Mouse (Mus musculus) cerebellum, adult 2 months (tissue): ENCODE data around the gene 4933428G20Rik. TPM values are rescaled to one million over a fixed set of nuclear protein-coding genes. Genes with fewer than 3 reads are reported as not detected.

ENCODE experiments used
- DNase-seq, 2 experiments: peaks; one replicate each; pipeline ENCODE4 v3.0.0; 2021
- H3K27ac ChIP-seq: fragments of 200-500 bp; 2 replicates; pipeline ENCODE4 v1.5.1; 2012; ENCODE audit warnings: low read length, control low read depth, inconsistent platforms; ENCODE audit not compliant: insufficient read depth
- H3K27me3 ChIP-seq: fragments of 200-500 bp; 2 replicates; pipeline ENCODE4 v1.6.1; 2012; ENCODE audit warnings: inconsistent platforms, mild to moderate bottlenecking, low read length, moderate library complexity; ENCODE audit not compliant: control insufficient read depth, insufficient read depth
- H3K4me1 ChIP-seq: fragments of 200-500 bp; 2 replicates; pipeline ENCODE4 v1.6.1; 2011; ENCODE audit warnings: low read length; ENCODE audit not compliant: control insufficient read depth, insufficient read depth
- H3K4me3 ChIP-seq: fragments of 200-500 bp; replicated peaks from 2 replicates; pipeline ENCODE3; 2011; ENCODE audit warnings: mild to moderate bottlenecking, low read depth, low read length, control low read depth; ENCODE audit not compliant: insufficient read depth
- CTCF ChIP-seq: fragments of 200-500 bp; IDR thresholded peaks from 2 replicates; pipeline ENCODE4 v1.5.1; 2011; ENCODE audit warnings: low read depth, mild to moderate bottlenecking, control low read depth, low read length, moderate library complexity, borderline replicate concordance; ENCODE audit not compliant: insufficient read depth
- POLR2A ChIP-seq: fragments of 200-500 bp; IDR thresholded peaks from 2 replicates; pipeline ENCODE4 v1.6.1; 2011; ENCODE audit warnings: low read length, control low read depth, borderline replicate concordance; ENCODE audit not compliant: insufficient read depth
- WGBS: fragments of 180-500 bp; shearing (Covaris S2); methylation state at CpG from one replicate; pipeline ENCODE4 v1.1.7; 2018; 5-methylcytosine and 5-hydroxymethylcytosine counted together
- polyA plus RNA-seq: library from polyadenylated mRNA; depleted of rRNA; stranded (reverse); fragments of >200 nt; gene quantifications from 2 replicates; pipeline ENCODE4 v1.2.3, GENCODE M21; 2012; rRNA removed

4933428G20Rik gene
- polyA plus RNA-seq, result not detected in 2 replicates

DNA sequence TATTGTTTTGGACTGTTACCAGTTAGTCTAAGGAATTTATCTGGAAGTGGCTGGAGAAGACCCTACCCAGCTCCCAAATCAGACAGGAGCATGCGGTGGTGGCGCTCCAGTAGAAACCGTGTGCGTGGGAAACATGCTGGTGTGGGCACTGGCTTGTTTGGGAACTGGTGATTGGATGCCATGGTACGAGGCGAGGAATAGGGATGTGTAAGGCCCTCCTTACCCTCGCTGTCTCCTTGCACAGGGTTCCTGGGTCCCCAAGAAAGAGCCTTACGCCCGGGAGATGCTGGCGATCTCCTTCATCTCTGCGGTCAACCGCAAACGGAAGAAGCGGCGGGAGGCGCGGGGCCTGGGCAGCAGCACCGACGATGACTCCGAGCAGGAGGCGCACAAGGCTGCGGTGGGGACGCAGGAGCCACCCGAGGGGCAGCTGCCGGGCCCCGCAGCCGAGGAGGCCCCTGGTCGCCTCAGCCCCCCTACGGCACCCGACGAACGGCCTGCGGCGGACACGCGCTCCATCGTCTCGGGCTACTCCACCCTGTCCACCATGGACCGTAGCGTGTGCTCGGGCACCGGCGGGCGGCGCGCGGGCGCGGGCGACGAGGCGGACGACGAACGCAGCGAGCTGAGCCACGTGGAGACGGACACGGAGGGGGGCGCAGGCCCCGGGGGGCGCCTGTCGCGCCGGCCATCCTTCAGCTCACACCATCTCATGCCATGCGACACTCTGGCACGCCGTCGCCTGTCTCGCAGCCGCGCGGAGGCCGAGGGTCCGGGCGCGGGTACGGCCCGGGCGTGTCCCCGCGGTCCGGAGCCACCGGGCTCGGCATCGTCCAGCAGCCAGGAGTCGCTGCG lies at the start of gene 4933428G20Rik:
4933428G20Rik (minus strand) TSS at position 476 of the 855 bp plus-strand sequence.
- Histone ChIP-seq H3K4me3 (no peak within 1 kb of the TSS), H3K27me3 (no peaks in the 10 kb centered on the region), H3K4me1 (no peaks in the 10 kb centered on the region), H3K27ac (no peak within 1 kb of the TSS)
- 49% methylated on average over 81 of the region's 88 CpGs for WGBS
- DNase-seq, result no peak
- no peak for TF ChIP-seq CTCF
- no peak for TF ChIP-seq POLR2A

DNA sequence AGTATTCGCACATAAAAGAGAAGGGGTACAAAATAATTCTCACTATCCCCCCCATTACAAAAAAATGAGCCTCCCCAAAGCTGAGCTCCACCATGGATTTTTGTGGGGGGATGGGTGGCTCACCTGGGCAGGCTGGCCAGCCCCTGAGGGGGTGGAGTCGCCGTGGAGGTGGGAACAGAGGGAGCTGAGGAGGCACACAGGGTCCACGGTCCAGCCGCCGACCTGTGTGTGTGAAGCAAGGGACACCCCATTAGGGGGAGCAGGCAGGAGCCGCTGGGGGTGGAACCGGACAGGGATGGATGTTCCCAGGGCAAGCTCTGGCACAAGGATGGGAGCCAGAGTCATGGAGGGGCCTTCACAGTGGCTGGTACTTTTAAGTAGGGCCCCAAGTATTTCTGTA lies 48.6 kb upstream of the 4933428G20Rik start:
- WGBS, result 70% methylated on average over 8 of the region's 8 CpGs
- no peaks in the 10 kb centered on the region for H3K27me3 ChIP-seq

GRCm38 (mm10) chr11:97547957-97548706 lies 48.0 kb upstream of the 4933428G20Rik start:
- WGBS, result 18% methylated on average over 12 of the region's 12 CpGs
- Histone ChIP-seq H3K4me1 (peaks cover 69% of the 10 kb centered on the region), H3K27me3 (no peaks in the 10 kb centered on the region), H3K4me3 (peak overlapping the region; percentile 51), H3K27ac (peak overlapping the region; percentile 95)
- peak; percentile 66 to 70 for DNase-seq
- TF ChIP-seq CTCF (no peak), POLR2A (0 out of 2 replicates have a peak, but pooled peaks have one; percentile 17)

More for the DNA sequence above, 48.6 kb upstream of the 4933428G20Rik start:
- Histone ChIP-seq H3K4me1 (peaks cover 67% of the 10 kb centered on the region), H3K27ac (peak overlapping the region; percentile 57; the same call in 1 of the 2 replicates), H3K4me3 (no peak overlapping the region)
- TF ChIP-seq POLR2A, result no peak
- TF ChIP-seq CTCF, result no peak
- no peak for DNase-seq

GRCm38 (mm10) chr11:97546804-97547411 lies 46.8 kb upstream of the 4933428G20Rik start:
- Histone ChIP-seq H3K4me3 (peak overlapping the region; percentile 87), H3K27me3 (no peaks in the 10 kb centered on the region), H3K4me1 (peaks cover 67% of the 10 kb centered on the region), H3K27ac (peak overlapping the region; percentile 95)
- peak; percentile 76 to 78 for DNase-seq
- no peak for TF ChIP-seq CTCF
- peak; percentile 30; the same call in 1 of the 2 replicates for TF ChIP-seq POLR2A
- under 1% methylated on average over 71 of the region's 73 CpGs for WGBS

DNA sequence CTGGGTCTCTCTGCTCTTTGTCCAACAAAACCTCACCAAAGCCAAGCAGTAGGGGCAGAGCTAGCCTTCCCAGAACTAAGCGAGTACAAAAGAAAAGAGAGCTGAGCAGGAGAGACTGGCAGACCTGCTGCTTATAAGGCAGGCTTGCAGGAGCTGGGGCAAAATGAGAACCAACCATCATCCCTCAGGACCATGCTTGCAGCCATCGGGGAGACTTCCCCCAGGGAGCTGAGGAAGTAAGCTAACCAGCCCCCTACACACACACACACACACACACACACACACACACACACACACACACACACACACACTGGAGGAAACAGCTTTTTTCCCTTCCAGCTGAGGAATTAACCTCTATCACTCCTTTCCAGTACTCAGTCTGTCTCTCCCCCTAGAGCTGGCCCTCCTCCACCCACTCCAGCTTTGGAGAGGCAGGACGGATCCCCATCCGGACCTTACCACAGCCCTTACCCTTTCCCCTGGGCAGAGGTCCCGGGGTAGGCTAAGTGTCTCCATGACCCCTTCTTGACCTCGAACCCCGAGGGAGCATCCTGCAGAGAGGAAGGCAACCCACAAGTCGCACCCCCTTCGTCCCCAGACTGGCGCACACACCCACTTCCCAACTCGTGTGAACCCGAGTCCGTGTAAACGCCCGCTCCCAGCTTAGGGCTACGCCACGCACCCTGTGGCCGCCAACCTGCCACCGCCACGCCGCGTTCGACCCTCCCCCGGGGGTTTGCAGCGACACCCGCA lies 45.8 kb upstream of the 4933428G20Rik start:
- DNase-seq, result peak in 1 of 2 experiments; percentile 64
- Histone ChIP-seq H3K27ac (peak overlapping the region; percentile 87), H3K4me3 (peak overlapping the region; percentile 87), H3K4me1 (peaks cover 65% of the 10 kb centered on the region), H3K27me3 (no peaks in the 10 kb centered on the region)
- TF ChIP-seq POLR2A (no peak), CTCF (no peak)
- 1% methylated on average over 26 of the region's 26 CpGs for WGBS

DNA sequence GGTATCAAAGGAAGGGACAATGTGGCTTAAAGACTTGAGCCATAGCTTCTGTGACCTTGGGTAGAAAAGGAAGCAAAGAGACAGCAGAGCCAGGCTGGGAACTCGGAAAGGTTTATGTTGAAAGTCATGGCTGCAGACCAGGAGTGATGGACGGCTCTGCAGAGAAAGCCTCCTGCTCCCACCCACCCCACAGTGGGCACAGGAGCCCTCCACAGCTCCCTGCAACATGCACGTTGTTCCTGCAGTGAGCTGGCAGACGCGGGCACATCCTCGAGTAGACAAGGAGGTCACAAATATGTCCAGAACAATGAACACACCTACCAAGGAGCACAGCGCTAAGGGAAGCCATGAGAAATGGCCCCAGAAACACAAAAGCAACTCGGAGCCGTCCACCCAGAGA lies 43.7 kb upstream of the 4933428G20Rik start:
- 13% methylated on average over 9 of the region's 9 CpGs for WGBS
- TF ChIP-seq CTCF (no peak), POLR2A (no peak)
- H3K27ac ChIP-seq, result peak overlapping the region; percentile 87
- peaks cover 59% of the 10 kb centered on the region for H3K4me1 ChIP-seq
- no peaks in the 10 kb centered on the region for H3K27me3 ChIP-seq
- peak overlapping the region; percentile 14 for H3K4me3 ChIP-seq
- peak in 1 of 2 experiments; percentile 60 for DNase-seq

DNA sequence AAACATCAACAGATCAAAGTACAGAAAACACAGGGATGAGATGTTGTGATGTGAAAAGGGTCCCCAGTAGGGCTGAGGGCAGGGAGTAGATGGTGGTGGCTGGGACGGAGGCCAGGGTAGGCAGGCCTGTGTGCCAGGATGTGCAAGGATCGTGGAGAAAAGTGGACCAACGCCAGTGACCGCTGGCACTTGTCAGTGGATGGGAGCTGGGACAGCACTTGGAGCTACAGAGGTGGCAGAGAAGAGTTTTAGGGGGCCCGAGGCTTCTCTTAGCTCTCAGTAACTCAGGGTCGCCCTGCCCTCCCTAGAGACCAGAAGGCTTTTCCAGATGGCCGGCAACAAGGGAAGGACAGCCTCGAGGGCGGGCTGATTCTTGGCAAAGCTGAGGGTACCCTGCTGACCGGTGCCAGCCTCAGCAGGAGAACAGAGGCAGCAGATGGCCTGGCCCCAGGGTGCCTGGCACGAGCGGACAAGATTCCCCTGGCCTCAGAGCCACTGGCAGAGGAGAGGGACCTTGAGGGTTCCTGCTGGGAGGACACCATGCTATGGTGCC lies 43.1 kb upstream of the 4933428G20Rik start:
- H3K4me3 ChIP-seq, result peak overlapping the region; percentile 39

More for the DNA sequence above, 43.1 kb upstream of the 4933428G20Rik start:
- Histone ChIP-seq H3K4me1 (peaks cover 54% of the 10 kb centered on the region), H3K27ac (peak overlapping the region; percentile 87), H3K27me3 (no peaks in the 10 kb centered on the region)
- TF ChIP-seq POLR2A, result peak; percentile 48; the same call in 1 of the 2 replicates
- no peak for TF ChIP-seq CTCF
- 5% methylated on average over 12 of the region's 12 CpGs for WGBS
- DNase-seq, result peak; percentile 99 to 100
